Mouse (Mus musculus): ENCODE measurements around the gene Hikeshi. TPM values are rescaled to one million over a fixed set of nuclear protein-coding genes. Genes with fewer than 3 reads are reported as not detected.

Hikeshi gene
- total and polyA plus RNA-seq, 3 experiments, result 61.9 to 79.3 (median 78.1) TPM

DNA sequence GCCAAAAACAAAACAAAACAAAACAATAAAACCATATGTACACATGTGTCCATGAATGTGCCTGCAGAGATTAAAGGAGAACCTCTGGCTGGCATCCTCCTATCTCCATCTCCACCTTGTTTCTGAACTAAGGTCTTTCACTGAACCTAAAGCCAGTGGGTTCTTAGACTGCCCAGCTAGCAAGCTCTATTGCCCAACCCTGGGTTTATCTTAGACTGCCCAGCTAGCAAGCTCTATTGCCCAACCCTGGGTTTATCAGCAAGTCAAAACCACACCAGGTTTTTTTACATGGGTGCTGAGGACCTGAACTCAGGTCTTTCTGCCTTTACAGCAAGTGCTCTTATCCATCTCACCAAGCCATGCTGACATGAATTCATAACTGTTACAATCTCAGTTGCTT is 22.1 kb upstream of the Hikeshi start:
- Histone ChIP-seq H3K4me1 (ENCODE audit: control insufficient read depth, insufficient read depth, low read length) (no peaks in the 10 kb centered on the region), H3K79me2 (replicated peaks; ENCODE audit: control insufficient read depth, insufficient read depth, low read length) (no peaks in the 10 kb centered on the region), H3K9ac (ENCODE audit: low read depth, low read length) (no peak overlapping the region), H3K27ac (no peak overlapping the region), H3K27me3 (ENCODE audit: control insufficient read depth, insufficient read depth, low read length) (no peaks in the 10 kb centered on the region), H3K4me3 (no peak overlapping the region), H3K36me3 (ENCODE audit: control insufficient read depth, insufficient read depth, low read length) (peaks cover 2% of the 10 kb centered on the region; the same call in 1 of the 2 replicates)
- DNase-seq, result no peak
- intact Hi-C loops (cut with DNase I), result no loop called here
- no peak for TF ChIP-seq CTCF (IDR thresholded peaks at IDR 0.05)
- TF ChIP-seq EP300 (IDR thresholded peaks at IDR 0.05; ENCODE audit: insufficient read depth, low read depth, low read length), result no peak
- TF ChIP-seq POLR2A (IDR thresholded peaks at IDR 0.05; ENCODE audit: insufficient read depth, low read depth, low read length), result no peak

DNA sequence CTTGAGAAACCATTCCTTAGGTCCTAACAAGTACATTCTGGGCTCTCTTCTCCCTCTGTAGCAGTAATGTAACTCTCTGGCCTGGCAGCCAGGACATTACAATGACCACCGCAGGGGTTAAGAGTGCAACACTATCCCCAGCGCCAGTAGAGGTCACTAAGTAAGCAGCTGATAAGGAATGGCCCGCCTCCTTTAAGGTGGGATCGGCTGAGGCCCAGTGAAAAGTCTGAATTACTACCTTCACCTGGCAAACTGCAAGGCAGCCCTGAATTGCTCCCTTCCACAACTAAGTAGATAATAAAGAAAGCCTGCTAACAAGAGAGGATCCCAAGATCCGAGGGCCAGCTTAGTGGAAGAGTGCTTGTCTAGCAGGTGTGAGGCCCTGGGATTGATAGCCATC is 16.3 kb upstream of the Hikeshi start:
- no peaks in the 10 kb centered on the region; the same call in 1 of the 2 replicates for H3K36me3 ChIP-seq (ENCODE audit: control insufficient read depth, insufficient read depth, low read length)
- no peak for DNase-seq
- WGBS, result 44% methylated on average over 5 of the region's 5 CpGs
- no peak overlapping the region for H3K9ac ChIP-seq (ENCODE audit: low read depth, low read length)
- H3K27ac ChIP-seq, result no peak overlapping the region
- H3K4me3 ChIP-seq, result no peak overlapping the region
- H3K4me1 ChIP-seq (ENCODE audit: control insufficient read depth, insufficient read depth, low read length), result no peaks in the 10 kb centered on the region
- no peaks in the 10 kb centered on the region; the same call in 1 of the 2 replicates for H3K79me2 ChIP-seq (replicated peaks; ENCODE audit: control insufficient read depth, insufficient read depth, low read length)
- H3K27me3 ChIP-seq (ENCODE audit: control insufficient read depth, insufficient read depth, low read length), result no peaks in the 10 kb centered on the region
- TF ChIP-seq CTCF (IDR thresholded peaks at IDR 0.05), result no peak
- TF ChIP-seq EP300 (IDR thresholded peaks at IDR 0.05; ENCODE audit: insufficient read depth, low read depth, low read length), result no peak
- TF ChIP-seq POLR2A (IDR thresholded peaks at IDR 0.05; ENCODE audit: insufficient read depth, low read depth, low read length), result no peak
- intact Hi-C loops (cut with DNase I), result no loop called here

DNA sequence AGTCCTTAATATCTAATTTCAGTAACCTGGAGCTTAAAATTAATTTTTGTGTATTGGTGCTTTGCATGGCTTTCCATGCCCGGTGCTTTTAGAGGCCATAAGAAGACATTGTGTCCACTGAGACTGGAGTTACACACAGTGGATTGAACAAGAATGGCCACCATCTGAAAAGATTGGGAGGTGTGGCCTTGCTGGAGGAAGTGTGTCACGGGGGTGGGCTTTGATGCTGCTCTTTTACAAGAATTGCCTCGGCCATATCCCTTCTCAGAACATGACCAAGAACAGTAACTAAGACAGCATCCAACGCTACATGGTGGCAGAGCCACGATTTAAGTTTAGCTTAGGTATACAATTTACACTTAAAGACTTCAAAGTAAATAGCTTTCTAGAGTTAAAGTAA is 13.3 kb upstream of the Hikeshi start:
- Histone ChIP-seq H3K9ac (ENCODE audit: low read depth, low read length) (no peak overlapping the region), H3K27me3 (ENCODE audit: control insufficient read depth, insufficient read depth, low read length) (no peaks in the 10 kb centered on the region), H3K4me1 (ENCODE audit: control insufficient read depth, insufficient read depth, low read length) (no peaks in the 10 kb centered on the region), H3K4me3 (no peak overlapping the region), H3K79me2 (replicated peaks; ENCODE audit: control insufficient read depth, insufficient read depth, low read length) (no peaks in the 10 kb centered on the region; the same call in 1 of the 2 replicates), H3K27ac (no peak overlapping the region), H3K36me3 (ENCODE audit: control insufficient read depth, insufficient read depth, low read length) (no peaks in the 10 kb centered on the region)
- WGBS, result 84% methylated on average over 5 of the region's 5 CpGs
- no peak for DNase-seq
- TF ChIP-seq EP300 (IDR thresholded peaks at IDR 0.05; ENCODE audit: insufficient read depth, low read depth, low read length), result no peak
- TF ChIP-seq CTCF (IDR thresholded peaks at IDR 0.05), result no peak
- TF ChIP-seq POLR2A (IDR thresholded peaks at IDR 0.05; ENCODE audit: insufficient read depth, low read depth, low read length), result no peak
- intact Hi-C loops (cut with DNase I), result no loop called here

DNA sequence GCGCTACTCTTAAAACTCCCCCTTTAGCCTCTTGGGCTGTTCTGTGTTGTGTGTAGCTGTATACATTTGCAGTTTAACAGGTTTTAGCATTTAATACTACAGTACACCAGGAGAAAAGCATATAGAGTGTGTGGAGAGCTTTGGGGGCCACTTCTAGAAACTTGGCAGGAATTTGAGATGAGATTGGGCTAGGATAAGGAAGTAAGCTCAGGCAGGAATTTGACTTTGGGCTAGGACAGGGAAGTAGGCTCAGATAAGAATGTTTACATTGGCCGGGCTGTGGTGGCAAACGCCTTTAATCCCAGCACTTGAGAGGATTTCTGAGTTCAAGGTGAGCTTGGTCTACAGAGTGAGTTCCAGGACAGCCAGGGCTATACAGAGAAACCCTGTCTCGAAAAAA is 8.4 kb upstream of the Hikeshi start:
- TF ChIP-seq POLR2A (IDR thresholded peaks at IDR 0.05; ENCODE audit: insufficient read depth, low read depth, low read length) (no peak), EP300 (IDR thresholded peaks at IDR 0.05; ENCODE audit: insufficient read depth, low read depth, low read length) (no peak), CTCF (IDR thresholded peaks at IDR 0.05) (no peak)
- Histone ChIP-seq H3K4me3 (no peak overlapping the region), H3K36me3 (ENCODE audit: control insufficient read depth, insufficient read depth, low read length) (no peaks in the 10 kb centered on the region), H3K27me3 (ENCODE audit: control insufficient read depth, insufficient read depth, low read length) (no peaks in the 10 kb centered on the region), H3K4me1 (ENCODE audit: control insufficient read depth, insufficient read depth, low read length) (peaks cover 1% of the 10 kb centered on the region), H3K9ac (ENCODE audit: low read depth, low read length) (no peak overlapping the region), H3K79me2 (replicated peaks; ENCODE audit: control insufficient read depth, insufficient read depth, low read length) (no peaks in the 10 kb centered on the region; the same call in 1 of the 2 replicates), H3K27ac (no peak overlapping the region)
- WGBS, result 55% methylated on average over 4 of the region's 4 CpGs
- no peak for DNase-seq
- intact Hi-C loops (cut with DNase I), result no loop called here

DNA sequence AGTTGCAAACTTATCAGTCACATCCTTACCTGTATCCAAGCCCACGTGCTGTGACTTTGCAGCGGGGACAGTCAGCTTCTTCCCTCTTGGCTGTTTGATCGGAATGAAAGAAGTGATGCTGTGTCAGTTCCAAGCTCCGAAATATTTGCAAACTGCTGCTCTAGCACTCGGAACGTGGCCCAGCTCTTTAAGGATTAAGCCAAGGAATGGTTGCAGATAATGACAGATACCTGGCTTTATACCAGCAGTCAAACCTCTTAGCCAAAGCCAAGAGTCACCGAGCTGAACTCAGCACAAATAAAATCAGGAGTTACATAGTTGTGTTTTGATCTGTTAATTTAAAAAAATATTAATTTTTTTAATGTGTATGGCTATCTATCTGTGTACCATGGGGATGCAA is 7.0 kb upstream of the Hikeshi start:
- Histone ChIP-seq H3K36me3 (ENCODE audit: control insufficient read depth, insufficient read depth, low read length) (no peaks in the 10 kb centered on the region), H3K4me1 (ENCODE audit: control insufficient read depth, insufficient read depth, low read length) (peaks cover 1% of the 10 kb centered on the region), H3K27me3 (ENCODE audit: control insufficient read depth, insufficient read depth, low read length) (no peaks in the 10 kb centered on the region), H3K4me3 (no peak overlapping the region), H3K27ac (no peak overlapping the region), H3K9ac (ENCODE audit: low read depth, low read length) (no peak overlapping the region), H3K79me2 (replicated peaks; ENCODE audit: control insufficient read depth, insufficient read depth, low read length) (no peaks in the 10 kb centered on the region; the same call in 1 of the 2 replicates)
- WGBS, result 41% methylated on average over 7 of the region's 7 CpGs
- TF ChIP-seq CTCF (IDR thresholded peaks at IDR 0.05), result no peak
- no peak for TF ChIP-seq EP300 (IDR thresholded peaks at IDR 0.05; ENCODE audit: insufficient read depth, low read depth, low read length)
- TF ChIP-seq POLR2A (IDR thresholded peaks at IDR 0.05; ENCODE audit: insufficient read depth, low read depth, low read length), result no peak
- peak in 1 of 2 experiments; percentile 5 for DNase-seq
- intact Hi-C loops (cut with DNase I), result no loop called here

DNA sequence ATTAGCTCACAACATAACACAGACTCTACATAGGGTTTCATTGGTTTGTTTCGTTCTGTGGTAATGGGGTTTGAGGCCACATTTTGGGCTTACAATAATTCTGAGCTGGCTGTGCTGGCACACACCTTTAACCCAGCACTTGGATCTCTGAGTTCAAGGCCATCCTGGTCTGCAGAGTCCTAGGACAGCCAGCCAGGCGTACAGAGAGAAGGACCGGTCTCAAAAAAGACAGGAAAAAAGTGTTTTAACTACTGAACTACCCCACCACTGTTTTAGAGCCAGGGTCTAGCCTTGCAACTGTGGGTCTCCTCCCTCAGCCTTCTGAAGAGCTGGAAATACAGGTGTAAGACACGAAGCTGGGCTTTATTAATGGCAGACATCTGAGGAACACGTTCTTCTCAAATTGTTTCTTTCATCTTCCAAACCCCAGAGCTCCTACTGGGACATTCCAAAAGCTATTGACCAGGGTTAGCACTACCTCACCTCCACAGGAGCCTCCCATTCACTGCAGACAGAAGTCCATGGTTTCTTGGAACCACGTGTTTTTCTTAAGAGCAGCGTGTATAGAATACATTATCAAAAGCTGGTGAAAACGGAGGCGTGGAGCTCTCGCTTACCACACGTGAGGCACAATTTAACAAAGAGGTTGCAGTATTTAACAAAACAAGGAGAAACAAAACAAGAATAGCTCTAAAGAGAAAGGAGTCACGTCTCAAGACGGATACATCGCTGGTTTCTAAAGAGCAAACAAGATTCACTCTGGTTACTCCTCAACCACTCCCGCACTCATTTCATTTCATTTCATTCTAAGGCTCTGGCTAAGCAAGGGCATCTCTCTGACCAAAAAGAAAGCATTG is 1.3 kb downstream of the Hikeshi start:
- no peak for DNase-seq
- H3K36me3 ChIP-seq (ENCODE audit: control insufficient read depth, insufficient read depth, low read length), result peaks cover 4% of the 10 kb centered on the region
- H3K27ac ChIP-seq, result no peak overlapping the region; the same call in 1 of the 2 replicates
- H3K4me3 ChIP-seq, result peak overlapping the region; percentile 91
- no peaks in the 10 kb centered on the region for H3K27me3 ChIP-seq (ENCODE audit: control insufficient read depth, insufficient read depth, low read length)
- TF ChIP-seq EP300 (IDR thresholded peaks at IDR 0.05; ENCODE audit: insufficient read depth, low read depth, low read length) (no peak), CTCF (IDR thresholded peaks at IDR 0.05) (no peak), POLR2A (IDR thresholded peaks at IDR 0.05; ENCODE audit: insufficient read depth, low read depth, low read length) (no peak)
- H3K4me1 ChIP-seq (ENCODE audit: control insufficient read depth, insufficient read depth, low read length), result peaks cover 5% of the 10 kb centered on the region; the same call in 1 of the 2 replicates
- peaks cover 3% of the 10 kb centered on the region for H3K79me2 ChIP-seq (replicated peaks; ENCODE audit: control insufficient read depth, insufficient read depth, low read length)
- intact Hi-C loops (cut with DNase I), result loop anchor here (2.0 kb wide), 1 partner anchor 41 kb away; the partner anchor contains the start of gene Eed
- 53% methylated on average over 15 of the region's 15 CpGs for WGBS
- no peak overlapping the region for H3K9ac ChIP-seq (ENCODE audit: low read depth, low read length)

Measured in heart, adult 2 months (tissue).